Mouse (Mus musculus): ENCODE data around the gene Pum3. TPM values are rescaled to one million over a fixed set of nuclear protein-coding genes. Genes with fewer than 3 reads are reported as not detected.

The Pum3 gene
- polyA plus RNA-seq (2012; rRNA removed), result 47.5 and 96.8 TPM in 2 replicates

GRCm38 (mm10) chr19:27429745-27430251 is at the start of gene Pum3:
Gene Pum3, minus strand, starts transcription at chr19:27429825.

Other genes starting within 250 kb of the Pum3 start
- gene Vldlr, start 213.3 kb downstream of the Pum3 start, polyA plus RNA-seq (2012; rRNA removed), result 11.2 and 11.4 TPM in 2 replicates
- gene Kcnv2, start 107.2 kb downstream of the Pum3 start, polyA plus RNA-seq (2012; rRNA removed), result 0.01 and 0.04 TPM in 2 replicates